Mouse (Mus musculus) inflammation-experienced regulatory T-cells, adult 6 months (primary cell): Measurements from ENCODE around the gene Fndc3b. TPM values are rescaled to one million over a fixed set of nuclear protein-coding genes. Genes with fewer than 3 reads are reported as not detected.

ENCODE experiments used
- ATAC-seq: one replicate; pipeline ENCODE4 v1.8.0; 2017
- polyA plus RNA-seq, 3 experiments: library from polyadenylated mRNA; unstranded; fragments of 100-300 nt; shearing (Covaris generic); gene quantifications; one replicate each; pipeline ENCODE4 v1.2.1; 2017

Gene Fndc3b
- polyA plus RNA-seq, 3 experiments from 2014 or later, result 0.26 to 0.42 (median 0.28) TPM

GRCm38 (mm10) chr3:27377935-27378334, 333.2 kb downstream of the Fndc3b start:
- ATAC-seq, result no peak

- ATAC-seq, result no peak
These were observed 336.7 kb downstream of the Fndc3b start for GRCm38 (mm10) chr3:27374396-27374795.

GRCm38 (mm10) chr3:27371725-27372650, 339.1 kb downstream of the Fndc3b start:
- no peak for ATAC-seq

- ATAC-seq, result no peak
These were observed 339.9 kb downstream of the Fndc3b start, which contains the start of gene Ghsr for GRCm38 (mm10) chr3:27371276-27371621. Gene Ghsr, plus strand, starts transcription at chr3:27371351.

GRCm38 (mm10) chr3:27370582-27371275, 340.4 kb downstream of the Fndc3b start:
- ATAC-seq, result no peak

- no peak for ATAC-seq
These were observed 341.0 kb downstream of the Fndc3b start for GRCm38 (mm10) chr3:27370125-27370524.

Other genes starting within 250 kb of the Fndc3b start
- not detected for gene Tmem212, start 185.1 kb upstream of the Fndc3b start, polyA plus RNA-seq
- gene Pld1, start 227.4 kb upstream of the Fndc3b start, polyA plus RNA-seq, result under 1 TPM; 0.40 to 0.71 (median 0.48) TPM